Mouse (Mus musculus): ENCODE measurements around the gene Emc9. TPM values are rescaled to one million over a fixed set of nuclear protein-coding genes. Genes with fewer than 3 reads are reported as not detected.

The Emc9 gene
- total and polyA plus RNA-seq, 3 experiments, result 38.7 to 59.4 TPM; not detected in 1

DNA sequence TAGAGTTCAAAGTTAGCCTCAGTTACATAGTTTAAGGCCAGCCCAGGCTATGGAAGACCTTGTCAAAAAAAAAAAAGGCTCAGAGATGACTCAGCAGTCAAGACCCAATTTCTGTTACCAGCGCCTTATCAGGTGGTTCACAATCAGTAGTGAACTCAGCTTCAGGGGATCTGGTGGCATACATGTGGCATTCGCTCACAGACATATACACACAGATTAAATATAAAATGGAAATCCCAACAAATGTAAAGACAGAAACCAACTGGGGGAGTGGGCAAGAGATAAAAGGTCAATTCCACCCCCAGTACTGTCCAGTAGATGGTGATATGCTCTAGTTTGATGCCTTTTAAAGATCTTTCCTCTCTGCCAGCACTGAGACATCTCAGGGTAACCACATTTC, 1.0 kb upstream of the Emc9 start:
- H3K36me3 ChIP-seq (ENCODE audit: control insufficient read depth in 1 of 2, insufficient read depth in 2 of 2, low read length in 2 of 2), result peaks cover 0 to 34% of the 10 kb centered on the region in 2 experiments; a peak in 2 of 4 replicates
- H3K4me1 ChIP-seq (ENCODE audit: control insufficient read depth in 1 of 2, insufficient read depth in 2 of 2, low read length in 2 of 2), result peaks cover 3 to 41% of the 10 kb centered on the region in 2 experiments
- H3K79me2 ChIP-seq (ENCODE audit: control insufficient read depth, insufficient read depth, low read length, poor library complexity), result peaks cover 12% of the 10 kb centered on the region
- H3K9ac ChIP-seq (ENCODE audit: control insufficient read depth, low read depth, low read length, poor library complexity, severe bottlenecking), result peak overlapping the region; percentile 73
- H3K27ac ChIP-seq (ENCODE audit: control insufficient read depth, low read depth, low read length), result peak overlapping the region; percentile 100
- peak overlapping the region; percentile 78 to 82; a peak in 3 of 4 replicates for H3K4me3 ChIP-seq (ENCODE audit: control insufficient read depth in 1 of 2, insufficient read depth in 1 of 2, low read depth in 2 of 2, low read length in 2 of 2)
- H3K27me3 ChIP-seq (ENCODE audit: control insufficient read depth in 1 of 2, insufficient read depth in 2 of 2, low read length in 2 of 2), result no peaks in the 10 kb centered on the region
- H3K9me3 ChIP-seq (replicated peaks; ENCODE audit: insufficient read depth, low read length), result no peaks in the 10 kb centered on the region
- peak; percentile 88 for DNase-seq (ENCODE audit: low read depth, low spot score)
- TF ChIP-seq GATA1 (IDR thresholded peaks at IDR 0.05; ENCODE audit: low read depth, low read length) (peak; percentile 84), POLR2AphosphoS5 (IDR thresholded peaks at IDR 0.05; ENCODE audit: borderline replicate concordance, low read depth, low read length) (no peak), CHD2 (IDR thresholded peaks at IDR 0.05; ENCODE audit: low read length) (no peak), POLR2A (IDR thresholded peaks at IDR 0.05; ENCODE audit: control insufficient read depth in 1 of 2, insufficient read depth in 1 of 2, low read depth in 1 of 2, low read length in 2 of 2, poor library complexity in 1 of 2) (peak in 1 of 2 experiments; percentile 27; a peak in 1 of 4 replicates), UBTF (IDR thresholded peaks at IDR 0.05; ENCODE audit: borderline replicate concordance, insufficient read depth, low read depth, low read length) (no peak), MYB (IDR thresholded peaks at IDR 0.05; ENCODE audit: low read depth, low read length) (peak; percentile 76), USF1 (IDR thresholded peaks at IDR 0.05; ENCODE audit: low read depth, low read length) (no peak), ZC3H11A (IDR thresholded peaks at IDR 0.05; ENCODE audit: low read depth, low read length) (no peak), NRF1 (IDR thresholded peaks at IDR 0.05; ENCODE audit: insufficient read depth, low read depth, low read length, poor library complexity, severe bottlenecking) (no peak), BHLHE40 (IDR thresholded peaks at IDR 0.05; ENCODE audit: borderline replicate concordance, low read depth, low read length) (peak; percentile 11; the same call in 1 of the 2 replicates), NELFE (IDR thresholded peaks at IDR 0.05; ENCODE audit: low read depth, low read length) (no peak), MAX (IDR thresholded peaks at IDR 0.05; ENCODE audit: low read length) (peak; percentile 69; the same call in 1 of the 2 replicates), MAFK (IDR thresholded peaks at IDR 0.05; ENCODE audit: borderline replicate concordance, low read depth, low read length) (peak; percentile 95), SMC3 (IDR thresholded peaks at IDR 0.05; ENCODE audit: low read depth, low read length) (no peak), MXI1 (IDR thresholded peaks at IDR 0.05; ENCODE audit: low read depth, low read length) (peak; percentile 77; the same call in 1 of the 2 replicates), MEF2A (IDR thresholded peaks at IDR 0.05; ENCODE audit: extremely low read depth, insufficient replicate concordance, low read depth, low read length, poor library complexity, severe bottlenecking) (no peak), USF2 (IDR thresholded peaks at IDR 0.05; ENCODE audit: borderline replicate concordance in 1 of 2, insufficient read depth in 1 of 2, low read depth in 1 of 2, low read length in 2 of 2) (no peak), ZNF384 (IDR thresholded peaks at IDR 0.05; ENCODE audit: low read depth, low read length) (peak; percentile 98), KAT2A (conservative IDR thresholded peaks at IDR 0.05; ENCODE audit: low read depth, low read length) (no peak), EP300 (IDR thresholded peaks at IDR 0.05; ENCODE audit: low read depth in 1 of 2, low read length in 2 of 2) (peak; percentile 69 to 88; a peak in 3 of 4 replicates), CTCF (IDR thresholded peaks at IDR 0.05 in 2 of 3, conservative IDR thresholded peaks at IDR 0.05 in 1 of 3; ENCODE audit: control insufficient read depth in 1 of 3, insufficient read depth in 1 of 3, low read depth in 2 of 3, low read length in 3 of 3, poor library complexity in 1 of 3, severe bottlenecking in 1 of 3) (no peak; a peak in 1 of 6 replicates), ELF1 (IDR thresholded peaks at IDR 0.05; ENCODE audit: low read depth, low read length) (no peak; the same call in 1 of the 2 replicates), RAD21 (IDR thresholded peaks at IDR 0.05; ENCODE audit: low read depth, low read length) (no peak), MYC (IDR thresholded peaks at IDR 0.05; ENCODE audit: low read depth, low read length) (peak; percentile 93), POLR2AphosphoS2 (IDR thresholded peaks at IDR 0.05; ENCODE audit: low read length) (no peak), E2F4 (IDR thresholded peaks at IDR 0.05; ENCODE audit: borderline replicate concordance, low read depth, low read length) (no peak), TBP (IDR thresholded peaks at IDR 0.05; ENCODE audit: low read depth, low read length) (no peak), TAL1 (IDR thresholded peaks at IDR 0.05; ENCODE audit: low read length) (peak; percentile 33; the same call in 1 of the 2 replicates), RCOR1 (IDR thresholded peaks at IDR 0.05; ENCODE audit: low read depth, low read length) (peak; percentile 76), HCFC1 (IDR thresholded peaks at IDR 0.05; ENCODE audit: low read depth, low read length) (peak; percentile 54), CHD1 (IDR thresholded peaks at IDR 0.05; ENCODE audit: low read depth, low read length) (no peak), MAZ (IDR thresholded peaks at IDR 0.05; ENCODE audit: low read depth, low read length) (peak; percentile 25; the same call in 1 of the 2 replicates), ZMIZ1 (IDR thresholded peaks at IDR 0.05; ENCODE audit: low read depth, low read length) (no peak), GABPA (IDR thresholded peaks at IDR 0.05; ENCODE audit: low read depth, low read length) (peak; percentile 97), ETS1 (IDR thresholded peaks at IDR 0.05; ENCODE audit: low read depth, low read length) (peak; percentile 94), SIN3A (IDR thresholded peaks at IDR 0.05; ENCODE audit: low read length) (peak; percentile 89), TCF12 (IDR thresholded peaks at IDR 0.05; ENCODE audit: low read depth, low read length) (peak; percentile 84)
